Comparison of ENCODE assay signal across 8 mouse cellular contexts in the genomic region with DNA sequence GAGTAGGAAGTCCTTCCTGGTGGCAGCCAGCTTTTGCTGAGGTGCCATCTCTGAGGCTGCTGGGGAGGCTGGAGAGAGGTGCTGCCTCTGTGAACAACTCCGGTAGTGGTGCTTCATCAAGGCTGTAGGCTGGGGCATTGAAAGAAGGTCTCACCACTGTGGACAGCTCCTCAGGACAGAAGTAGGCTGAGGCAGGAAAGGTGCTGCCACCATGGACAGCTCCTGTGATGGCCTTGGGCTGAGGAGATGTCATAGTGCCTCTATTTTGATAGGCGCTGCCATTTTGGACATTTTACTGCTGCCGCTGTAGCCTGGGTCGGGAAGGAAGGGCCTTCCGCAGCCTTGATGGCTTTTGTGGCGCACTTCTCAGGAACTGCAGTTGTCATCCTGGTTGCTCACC. TPM values are rescaled to one million over a fixed set of nuclear protein-coding genes. Genes with fewer than 3 reads are reported as not detected.
A peak's percentile ranks its signal among the peaks of the same experiment; 100 is the strongest.
DNase-seq lines count a peak whose midpoint lies in the region; ATAC-seq and TF ChIP-seq lines count a peak whose summit lies in the region.

No protein-coding gene starts in this region.

- WGBS in intestine, embryonic 15.5 days, result 97% methylated on average over 6 of the region's 6 CpGs
- 92% methylated on average over 6 of the region's 6 CpGs for WGBS in intestine, postnatal 0 days
- WGBS in embryonic facial prominence, embryonic 11.5 days, result 95% methylated on average over 6 of the region's 6 CpGs
- WGBS in intestine, embryonic 16.5 days, result 90% methylated on average over 6 of the region's 6 CpGs
- WGBS in neural tube, embryonic 14.5 days, result 94% methylated on average over 6 of the region's 6 CpGs

- H3K4me2 ChIP-seq in intestine, embryonic 15.5 days (replicated peaks), result peak overlapping the region; percentile 97
- no peak overlapping the region; the same call in 1 of the 2 replicates for H3K4me2 ChIP-seq in intestine, postnatal 0 days (replicated peaks; ENCODE audit: low read depth)
- H3K4me2 ChIP-seq in embryonic facial prominence, embryonic 11.5 days (ENCODE audit: low read depth, low read length), result no peak overlapping the region; the same call in 1 of the 2 replicates
- H3K4me2 ChIP-seq in intestine, embryonic 16.5 days (ENCODE audit: low read depth, low read length), result peak overlapping the region; percentile 96; the same call in 1 of the 2 replicates
- H3K4me2 ChIP-seq in neural tube, embryonic 14.5 days (ENCODE audit: low read depth, low read length), result peak overlapping the region; percentile 59; the same call in 1 of the 2 replicates

- H3K36me3 ChIP-seq in intestine, embryonic 15.5 days, result 0 out of 2 replicates have a peak, but pooled peaks cover 2% of the 10 kb centered on the region
- H3K36me3 ChIP-seq in intestine, postnatal 0 days (ENCODE audit: control insufficient read depth, insufficient read depth), result peaks cover 23% of the 10 kb centered on the region
- H3K36me3 ChIP-seq in embryonic facial prominence, embryonic 11.5 days (replicated peaks; ENCODE audit: control insufficient read depth, insufficient read depth, low read depth, low read length), result no peaks in the 10 kb centered on the region
- H3K36me3 ChIP-seq in intestine, embryonic 16.5 days (ENCODE audit: control insufficient read depth, insufficient read depth, low read length), result 0 out of 2 replicates have a peak, but pooled peaks cover under 1% of the 10 kb centered on the region
- no peaks in the 10 kb centered on the region for H3K36me3 ChIP-seq in neural tube, embryonic 14.5 days (ENCODE audit: control insufficient read depth, insufficient read depth, low read length)

- TF ChIP-seq CTCF in intestine, postnatal 0 days (IDR thresholded peaks at IDR 0.05; ENCODE audit: low read depth), result no peak

- no peak for ATAC-seq in intestine, embryonic 15.5 days
- no peak for ATAC-seq in intestine, postnatal 0 days
- ATAC-seq in embryonic facial prominence, embryonic 11.5 days (replicated peaks; ENCODE audit: insufficient number of reproducible peaks, low FRiP score, low TSS enrichment, low read depth), result no peak
- no peak for ATAC-seq in intestine, embryonic 16.5 days
- ATAC-seq in neural tube, embryonic 14.5 days (ENCODE audit: low read depth), result no peak

- peaks cover 20% of the 10 kb centered on the region; the same call in 1 of the 2 replicates for H3K4me1 ChIP-seq in intestine, embryonic 15.5 days (replicated peaks)
- H3K4me1 ChIP-seq in intestine, postnatal 0 days (replicated peaks; ENCODE audit: control insufficient read depth, insufficient read depth, low read length), result 0 out of 2 replicates have a peak, but pooled peaks cover 4% of the 10 kb centered on the region
- H3K4me1 ChIP-seq in embryonic facial prominence, embryonic 11.5 days (ENCODE audit: control insufficient read depth, insufficient read depth, low read length), result no peaks in the 10 kb centered on the region
- peaks cover 13% of the 10 kb centered on the region for H3K4me1 ChIP-seq in intestine, embryonic 16.5 days (ENCODE audit: control insufficient read depth, insufficient read depth, low read length)
- H3K4me1 ChIP-seq in neural tube, embryonic 14.5 days (ENCODE audit: control insufficient read depth, insufficient read depth, low read length), result peaks cover 5% of the 10 kb centered on the region; the same call in 1 of the 2 replicates

- no peaks in the 10 kb centered on the region for H3K27me3 ChIP-seq in intestine, embryonic 15.5 days (replicated peaks)
- H3K27me3 ChIP-seq in intestine, postnatal 0 days (replicated peaks; ENCODE audit: control insufficient read depth, insufficient read depth, low read length), result no peaks in the 10 kb centered on the region
- H3K27me3 ChIP-seq in embryonic facial prominence, embryonic 11.5 days (ENCODE audit: control insufficient read depth, insufficient read depth, low read length), result no peaks in the 10 kb centered on the region
- no peaks in the 10 kb centered on the region for H3K27me3 ChIP-seq in intestine, embryonic 16.5 days (replicated peaks; ENCODE audit: control insufficient read depth, insufficient read depth, low read length)
- H3K27me3 ChIP-seq in neural tube, embryonic 14.5 days (ENCODE audit: control insufficient read depth, insufficient read depth, low read length), result no peaks in the 10 kb centered on the region

- H3K4me3 ChIP-seq in intestine, embryonic 15.5 days (replicated peaks), result no peak overlapping the region
- H3K4me3 ChIP-seq in intestine, postnatal 0 days (ENCODE audit: low read depth, low read length), result no peak overlapping the region
- H3K4me3 ChIP-seq in embryonic facial prominence, embryonic 11.5 days (ENCODE audit: low read depth, low read length), result peak overlapping the region; percentile 84; the same call in 1 of the 2 replicates
- no peak overlapping the region for H3K4me3 ChIP-seq in intestine, embryonic 16.5 days (ENCODE audit: low read length)
- H3K4me3 ChIP-seq in neural tube, embryonic 14.5 days (ENCODE audit: low read depth, low read length), result no peak overlapping the region

- no peak overlapping the region for H3K27ac ChIP-seq in intestine, embryonic 15.5 days
- no peak overlapping the region for H3K27ac ChIP-seq in intestine, postnatal 0 days (ENCODE audit: low read depth, low read length)
- H3K27ac ChIP-seq in embryonic facial prominence, embryonic 11.5 days (replicated peaks; ENCODE audit: low read depth, low read length), result no peak overlapping the region
- H3K27ac ChIP-seq in intestine, embryonic 16.5 days (ENCODE audit: low read length), result no peak overlapping the region
- no peak overlapping the region for H3K27ac ChIP-seq in neural tube, embryonic 14.5 days (ENCODE audit: low read depth, low read length)

- H3K9ac ChIP-seq in intestine, embryonic 15.5 days, result no peak overlapping the region
- no peak overlapping the region for H3K9ac ChIP-seq in intestine, postnatal 0 days (ENCODE audit: low read depth, low read length)
- no peak overlapping the region for H3K9ac ChIP-seq in embryonic facial prominence, embryonic 11.5 days (replicated peaks; ENCODE audit: low read length)
- no peak overlapping the region for H3K9ac ChIP-seq in intestine, embryonic 16.5 days (ENCODE audit: low read depth, low read length)
- no peak overlapping the region for H3K9ac ChIP-seq in neural tube, embryonic 14.5 days (replicated peaks; ENCODE audit: low read depth, low read length)

- DNase-seq in embryonic facial prominence, embryonic 11.5 days (ENCODE audit: low spot score), result no peak
- DNase-seq in cerebellum, adult 8-10 months, result no peak
- no peak for DNase-seq in right cerebral cortex, postnatal 14 days
- DNase-seq in left cerebral cortex, adult 18-20 months (ENCODE audit: low spot score in 2 of 2), result no peak

- H3K9me3 ChIP-seq in intestine, embryonic 15.5 days, result no peaks in the 10 kb centered on the region
- no peaks in the 10 kb centered on the region for H3K9me3 ChIP-seq in intestine, postnatal 0 days (ENCODE audit: control insufficient read depth)
- H3K9me3 ChIP-seq in embryonic facial prominence, embryonic 11.5 days (replicated peaks; ENCODE audit: control insufficient read depth, low read length), result no peaks in the 10 kb centered on the region
- H3K9me3 ChIP-seq in intestine, embryonic 16.5 days (ENCODE audit: control insufficient read depth, low read length), result no peaks in the 10 kb centered on the region
- H3K9me3 ChIP-seq in neural tube, embryonic 14.5 days (ENCODE audit: control insufficient read depth, low read length), result no peaks in the 10 kb centered on the region

RNA-seq across cellular contexts. Expression of a gene that starts 1.7 kb away (rescaled TPM):
- polyA plus RNA-seq in intestine, embryonic 15.5 days (2015; fragmentation: Nextera tagmentation; extraction: Ambion mirVana), result 15.5 and 15.6 TPM in 2 replicates
- polyA plus RNA-seq in intestine, postnatal 0 days (2015; fragmentation: Nextera tagmentation; extraction: Ambion mirVana), result 8.4 and 10.6 TPM in 2 replicates
- polyA plus RNA-seq in embryonic facial prominence, embryonic 11.5 days (2014; fragmentation: Nextera tagmentation; extraction: Ambion mirVana), result 12.4 and 12.7 TPM in 2 replicates
- polyA plus RNA-seq in intestine, embryonic 16.5 days (2015; fragmentation: Nextera tagmentation; extraction: Ambion mirVana), result 15.1 and 15.2 TPM in 2 replicates
- 12.7 and 13.8 TPM in 2 replicates for polyA plus RNA-seq in neural tube, embryonic 14.5 days (2014; fragmentation: Nextera tagmentation; extraction: Ambion mirVana)
- 10 to 100 TPM; 32.2 to 35.1 TPM for total RNA-seq in left cerebral cortex, adult 18-20 months (2021)

RNA-seq across cellular contexts. Expression of a gene that starts 54.7 kb away (rescaled TPM):
- 0.90 and 1.1 TPM in 2 replicates for polyA plus RNA-seq in intestine, embryonic 15.5 days (2015; fragmentation: Nextera tagmentation; extraction: Ambion mirVana)
- 0.26 and 0.37 TPM in 2 replicates for polyA plus RNA-seq in intestine, postnatal 0 days (2015; fragmentation: Nextera tagmentation; extraction: Ambion mirVana)
- 1.8 and 2.2 TPM in 2 replicates for polyA plus RNA-seq in embryonic facial prominence, embryonic 11.5 days (2014; fragmentation: Nextera tagmentation; extraction: Ambion mirVana)
- polyA plus RNA-seq in intestine, embryonic 16.5 days (2015; fragmentation: Nextera tagmentation; extraction: Ambion mirVana), result 0.56 and 0.65 TPM in 2 replicates
- 23.7 and 27.4 TPM in 2 replicates for polyA plus RNA-seq in neural tube, embryonic 14.5 days (2014; fragmentation: Nextera tagmentation; extraction: Ambion mirVana)
- total RNA-seq in left cerebral cortex, adult 18-20 months (2021), result 100 to 1,000 TPM; 226 to 265 TPM

Comparison
In these comparisons a context has a peak if more than half of its experiments do, and no peak if none do; other contexts are left out.
1. H3K4me2 ChIP-seq: peak in intestine, embryonic 15.5 days (single experiment), intestine, embryonic 16.5 days (single experiment) and neural tube, embryonic 14.5 days (single experiment); none in intestine, postnatal 0 days (single experiment) and embryonic facial prominence, embryonic 11.5 days (single experiment).